ENCODE assay signal across 8 mouse cellular contexts in genomic region chr12:85474298-85475231, GRCm38 (mm10). TPM values are rescaled to one million over a fixed set of nuclear protein-coding genes. Genes with fewer than 3 reads are reported as not detected.
DNase-seq lines count a peak whose midpoint lies in the region; ATAC-seq lines count a peak whose summit lies in the region.

No protein-coding gene starts in this region.

- peak overlapping the region; percentile 67 for H3K4me3 ChIP-seq in intestine, embryonic 16.5 days (ENCODE audit: low read length)
- H3K4me3 ChIP-seq in limb, embryonic 13.5 days = peak overlapping the region; percentile 60
- peak overlapping the region; percentile 64 for H3K4me3 ChIP-seq in midbrain, embryonic 15.5 days
- H3K4me3 ChIP-seq in stomach, embryonic 15.5 days (replicated peaks) = peak overlapping the region; percentile 55

- H3K36me3 ChIP-seq in intestine, embryonic 16.5 days (ENCODE audit: control insufficient read depth, insufficient read depth, low read length) = no peaks in the 10 kb centered on the region
- H3K36me3 ChIP-seq in limb, embryonic 13.5 days = 0 out of 2 replicates have a peak, but pooled peaks cover 4% of the 10 kb centered on the region
- no peaks in the 10 kb centered on the region for H3K36me3 ChIP-seq in midbrain, embryonic 15.5 days (replicated peaks)
- no peaks in the 10 kb centered on the region for H3K36me3 ChIP-seq in stomach, embryonic 15.5 days

- peak; percentile 68 to 75 for DNase-seq in lung, adult 18-20 months
- no peak for DNase-seq in lung, postnatal 25 days (ENCODE audit: low spot score)
- DNase-seq in cerebellum, postnatal 36 days = peak; percentile 59 to 66
- DNase-seq in gastrocnemius, postnatal 25 days = peak; percentile 55

- ATAC-seq in intestine, embryonic 16.5 days = no peak; the same call in 1 of the 2 replicates
- ATAC-seq in limb, embryonic 13.5 days (ENCODE audit: low FRiP score, low read depth) = peak; percentile 13
- ATAC-seq in midbrain, embryonic 15.5 days (replicated peaks) = peak; percentile 22; the same call in 1 of the 2 replicates
- peak; percentile 6; the same call in 1 of the 2 replicates for ATAC-seq in stomach, embryonic 15.5 days (ENCODE audit: insufficient read depth, low FRiP score, low read depth)

- peaks cover 14% of the 10 kb centered on the region for H3K27me3 ChIP-seq in intestine, embryonic 16.5 days (replicated peaks; ENCODE audit: control insufficient read depth, insufficient read depth, low read length)
- H3K27me3 ChIP-seq in limb, embryonic 13.5 days = peaks cover 34% of the 10 kb centered on the region
- H3K27me3 ChIP-seq in midbrain, embryonic 15.5 days (replicated peaks) = peaks cover 27% of the 10 kb centered on the region
- H3K27me3 ChIP-seq in stomach, embryonic 15.5 days (replicated peaks) = peaks cover 9% of the 10 kb centered on the region; the same call in 1 of the 2 replicates

- peaks cover 15% of the 10 kb centered on the region; the same call in 1 of the 2 replicates for H3K4me1 ChIP-seq in intestine, embryonic 16.5 days (ENCODE audit: control insufficient read depth, insufficient read depth, low read length)
- peaks cover 52% of the 10 kb centered on the region for H3K4me1 ChIP-seq in limb, embryonic 13.5 days
- H3K4me1 ChIP-seq in midbrain, embryonic 15.5 days = peaks cover 40% of the 10 kb centered on the region
- peaks cover 24% of the 10 kb centered on the region for H3K4me1 ChIP-seq in stomach, embryonic 15.5 days

- H3K27ac ChIP-seq in intestine, embryonic 16.5 days (ENCODE audit: low read length) = peak overlapping the region; percentile 78
- 0 out of 2 replicates have a peak overlapping the region, but pooled peaks have one; percentile 49 for H3K27ac ChIP-seq in limb, embryonic 13.5 days
- no peak overlapping the region for H3K27ac ChIP-seq in midbrain, embryonic 15.5 days
- peak overlapping the region; percentile 88 for H3K27ac ChIP-seq in stomach, embryonic 15.5 days

- peak overlapping the region; percentile 76 for H3K9ac ChIP-seq in intestine, embryonic 16.5 days (ENCODE audit: low read depth, low read length)
- peak overlapping the region; percentile 72 for H3K9ac ChIP-seq in limb, embryonic 13.5 days
- H3K9ac ChIP-seq in midbrain, embryonic 15.5 days = peak overlapping the region; percentile 42
- H3K9ac ChIP-seq in stomach, embryonic 15.5 days = peak overlapping the region; percentile 35

- WGBS in intestine, embryonic 16.5 days = under 1% methylated on average over 49 of the region's 49 CpGs
- WGBS in limb, embryonic 13.5 days = under 1% methylated on average over 49 of the region's 49 CpGs
- under 1% methylated on average over 49 of the region's 49 CpGs for WGBS in midbrain, embryonic 15.5 days
- 1% methylated on average over 49 of the region's 49 CpGs for WGBS in stomach, embryonic 15.5 days

- no peaks in the 10 kb centered on the region for H3K9me3 ChIP-seq in intestine, embryonic 16.5 days (ENCODE audit: control insufficient read depth, low read length)
- no peaks in the 10 kb centered on the region for H3K9me3 ChIP-seq in limb, embryonic 13.5 days
- no peaks in the 10 kb centered on the region for H3K9me3 ChIP-seq in midbrain, embryonic 15.5 days
- no peaks in the 10 kb centered on the region for H3K9me3 ChIP-seq in stomach, embryonic 15.5 days

- H3K4me2 ChIP-seq in intestine, embryonic 16.5 days (ENCODE audit: low read depth, low read length) = peak overlapping the region; percentile 99
- peak overlapping the region; percentile 99 for H3K4me2 ChIP-seq in limb, embryonic 13.5 days (replicated peaks)
- peak overlapping the region; percentile 100 for H3K4me2 ChIP-seq in midbrain, embryonic 15.5 days
- peak overlapping the region; percentile 98 for H3K4me2 ChIP-seq in stomach, embryonic 15.5 days

RNA-seq across cellular contexts. Expression of gene Fos, which starts 0.9 kb away (rescaled TPM):
- 10 to 100 TPM in 1 of 2 experiments, 1 to 10 TPM in 1; 5.1 to 11.6 TPM for total RNA-seq in gastrocnemius, postnatal 25 days (2021)
- 6.4 and 6.6 TPM in 2 replicates for polyA plus RNA-seq in intestine, embryonic 16.5 days (2015; fragmentation: Nextera tagmentation; extraction: Ambion mirVana)
- polyA plus RNA-seq in limb, embryonic 13.5 days (2015; fragmentation: Nextera tagmentation; extraction: Ambion mirVana) = 6.1 and 7.2 TPM in 2 replicates
- polyA plus RNA-seq in midbrain, embryonic 15.5 days (2015; fragmentation: Nextera tagmentation; extraction: Ambion mirVana) = 1.4 and 1.6 TPM in 2 replicates
- 10.5 and 16.4 TPM in 2 replicates for polyA plus RNA-seq in stomach, embryonic 15.5 days (2015; fragmentation: Nextera tagmentation; extraction: Ambion mirVana)
